Mouse (Mus musculus): ENCODE measurements around the gene Slc5a1. TPM values are rescaled to one million over a fixed set of nuclear protein-coding genes. Genes with fewer than 3 reads are reported as not detected.
A peak's percentile ranks its signal among the peaks of the same experiment; 100 is the strongest.

The Slc5a1 gene
- total RNA-seq, 2 experiments from 2014 or later, result not detected

GRCm38 (mm10) chr5:33200071-33200470 lies 96.1 kb downstream of the Slc5a1 start:
- H3K4me3 ChIP-seq, result no peak overlapping the region
- TF ChIP-seq CTCF (IDR thresholded peaks at IDR 0.05), result no peak
- no peak overlapping the region for H3K27ac ChIP-seq
- DNase-seq (ENCODE audit: extremely low spot score in 1 of 2, low spot score in 2 of 2), result no peak
- intact Hi-C loops (cut with DNase I), result no loop called here

- H3K4me3 ChIP-seq, result no peak overlapping the region
- TF ChIP-seq CTCF (IDR thresholded peaks at IDR 0.05), result no peak
- H3K27ac ChIP-seq, result no peak overlapping the region
- no peak for DNase-seq (ENCODE audit: extremely low spot score in 1 of 2, low spot score in 2 of 2)
- intact Hi-C loops (cut with DNase I), result loop anchor here (2.0 kb wide), 1 partner anchor 169 kb away; no protein-coding TSS in a partner anchor
Observed at GRCm38 (mm10) chr5:33201697-33202096, 97.7 kb downstream of the Slc5a1 start.

GRCm38 (mm10) chr5:33202516-33203170 lies 98.6 kb downstream of the Slc5a1 start:
- intact Hi-C loops (cut with DNase I), result loop anchor here (1.0 to 2.0 kb wide), 3 partner anchors 45 to 168 kb away; no protein-coding TSS in a partner anchor
- TF ChIP-seq CTCF (IDR thresholded peaks at IDR 0.05), result no peak
- H3K27ac ChIP-seq, result no peak overlapping the region
- H3K4me3 ChIP-seq, result no peak overlapping the region
- no peak for DNase-seq (ENCODE audit: extremely low spot score in 1 of 2, low spot score in 2 of 2)

- DNase-seq (ENCODE audit: extremely low spot score in 1 of 2, low spot score in 2 of 2), result no peak
- Histone ChIP-seq H3K27ac (no peak overlapping the region), H3K4me3 (no peak overlapping the region)
- intact Hi-C loops (cut with DNase I), result loop anchor here (1.0 to 2.0 kb wide), 3 partner anchors 44 to 168 kb away; no protein-coding TSS in a partner anchor
- no peak for TF ChIP-seq CTCF (IDR thresholded peaks at IDR 0.05)
Observed at GRCm38 (mm10) chr5:33203171-33203565, 99.1 kb downstream of the Slc5a1 start.

- Histone ChIP-seq H3K4me3 (no peak overlapping the region), H3K27ac (no peak overlapping the region)
- intact Hi-C loops (cut with DNase I), result loop anchor here (1.0 to 2.0 kb wide), 3 partner anchors 44 to 167 kb away; no protein-coding TSS in a partner anchor
- TF ChIP-seq CTCF (IDR thresholded peaks at IDR 0.05), result peak; percentile 89
- peak; percentile 76 to 77 for DNase-seq (ENCODE audit: extremely low spot score in 1 of 2, low spot score in 2 of 2)
Observed at GRCm38 (mm10) chr5:33203691-33204242, 99.7 kb downstream of the Slc5a1 start.

GRCm38 (mm10) chr5:33204284-33204683 lies 100.3 kb downstream of the Slc5a1 start:
- Histone ChIP-seq H3K27ac (no peak overlapping the region), H3K4me3 (no peak overlapping the region)
- no peak for DNase-seq (ENCODE audit: extremely low spot score in 1 of 2, low spot score in 2 of 2)
- no peak for TF ChIP-seq CTCF (IDR thresholded peaks at IDR 0.05)
- intact Hi-C loops (cut with DNase I), result no loop called here

GRCm38 (mm10) chr5:33206328-33206727 lies 102.3 kb downstream of the Slc5a1 start:
- no peak overlapping the region for H3K4me3 ChIP-seq
- no peak overlapping the region for H3K27ac ChIP-seq
- no peak for DNase-seq (ENCODE audit: extremely low spot score in 1 of 2, low spot score in 2 of 2)
- TF ChIP-seq CTCF (IDR thresholded peaks at IDR 0.05), result no peak
- intact Hi-C loops (cut with DNase I), result no loop called here

GRCm38 (mm10) chr5:33207136-33207535 lies 103.1 kb downstream of the Slc5a1 start:
- no peak overlapping the region for H3K4me3 ChIP-seq
- intact Hi-C loops (cut with DNase I), result no loop called here
- TF ChIP-seq CTCF (IDR thresholded peaks at IDR 0.05), result no peak
- no peak for DNase-seq (ENCODE audit: extremely low spot score in 1 of 2, low spot score in 2 of 2)
- no peak overlapping the region for H3K27ac ChIP-seq

- intact Hi-C loops (cut with DNase I), result no loop called here
- Histone ChIP-seq H3K27ac (no peak overlapping the region), H3K4me3 (no peak overlapping the region)
- TF ChIP-seq CTCF (IDR thresholded peaks at IDR 0.05), result no peak
- DNase-seq (ENCODE audit: extremely low spot score in 1 of 2, low spot score in 2 of 2), result no peak
Observed at GRCm38 (mm10) chr5:33208533-33209245, 104.7 kb downstream of the Slc5a1 start.

GRCm38 (mm10) chr5:33210515-33210914 lies 106.5 kb downstream of the Slc5a1 start:
- TF ChIP-seq CTCF (IDR thresholded peaks at IDR 0.05), result no peak
- no peak overlapping the region for H3K4me3 ChIP-seq
- H3K27ac ChIP-seq, result no peak overlapping the region
- no peak for DNase-seq (ENCODE audit: extremely low spot score in 1 of 2, low spot score in 2 of 2)
- intact Hi-C loops (cut with DNase I), result no loop called here

GRCm38 (mm10) chr5:33211254-33211653 lies 107.2 kb downstream of the Slc5a1 start:
- no peak overlapping the region for H3K27ac ChIP-seq
- intact Hi-C loops (cut with DNase I), result no loop called here
- TF ChIP-seq CTCF (IDR thresholded peaks at IDR 0.05), result no peak
- H3K4me3 ChIP-seq, result no peak overlapping the region
- no peak for DNase-seq (ENCODE audit: extremely low spot score in 1 of 2, low spot score in 2 of 2)

Other genes with a start within 250 kb of the Slc5a1 start
- 10 to 100 TPM; 38.1 to 42.0 TPM for gene Prr14l, start 250.0 kb upstream of the Slc5a1 start, total RNA-seq (2021)
- 10 to 100 TPM; 67.7 to 69.6 TPM for gene Depdc5, start 240.5 kb upstream of the Slc5a1 start, total RNA-seq (2021)
- 1,000 to 10,000 TPM; 1,061 to 1,220 TPM for gene Ywhah, start 85.4 kb upstream of the Slc5a1 start, total RNA-seq (2021)
- under 1 TPM in 1 of 2 experiments, not detected in 1; 0.56 TPM for gene Spon2, start 114.2 kb downstream of the Slc5a1 start, total RNA-seq (2021)
- gene Ctbp1, start 170.8 kb downstream of the Slc5a1 start, total RNA-seq (2021), result 100 to 1,000 TPM; 315 to 319 TPM
- 10 to 100 TPM; 98.7 to 99.4 TPM for gene Maea, start 231.3 kb downstream of the Slc5a1 start, total RNA-seq (2021)